Mouse (Mus musculus): Measurements from ENCODE around the gene Tlr6.

DNA sequence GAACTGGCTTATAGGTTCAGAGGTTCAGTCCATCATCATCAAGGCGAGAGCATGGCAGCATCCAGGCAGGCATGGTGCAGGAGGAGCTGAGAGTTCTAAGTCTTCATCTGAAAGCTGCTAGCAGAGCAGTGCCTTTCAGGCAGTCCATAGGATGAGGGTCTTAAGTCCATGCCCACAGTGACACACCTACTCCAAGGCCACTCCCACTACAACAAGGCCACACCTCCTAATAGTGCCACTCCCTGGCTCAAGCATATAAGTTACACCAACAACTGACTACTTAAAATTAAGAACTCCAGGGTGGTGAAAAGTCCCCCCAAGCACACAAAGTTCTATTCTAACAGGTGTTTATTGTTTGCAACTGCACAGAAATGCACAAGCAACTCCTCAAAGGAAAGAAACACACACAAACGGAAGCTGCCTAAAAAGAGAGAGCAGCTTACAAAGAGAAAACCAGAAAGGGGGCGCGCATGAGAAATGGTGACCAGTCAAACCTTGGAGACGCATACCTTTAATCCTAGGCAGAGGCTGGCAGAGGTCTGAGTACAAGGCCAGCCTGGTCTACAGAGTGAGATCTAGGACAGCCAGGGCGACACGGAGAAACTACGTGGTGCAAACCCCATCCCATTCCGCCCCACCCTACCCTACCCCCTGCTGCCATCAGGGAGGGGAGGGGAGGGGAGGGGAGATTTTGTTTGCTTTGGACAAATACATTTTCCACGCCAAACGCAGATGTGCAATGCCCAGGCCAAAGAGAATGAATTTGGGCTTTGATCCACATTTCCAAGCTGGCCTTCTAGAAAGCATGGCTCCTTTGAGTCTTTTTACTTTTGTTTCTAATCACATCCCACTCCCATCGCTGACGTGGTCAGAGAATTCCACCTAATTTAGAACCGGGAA is 9.3 kb upstream of the Tlr6 start:
- no peak for TF ChIP-seq CTCF (conservative IDR thresholded peaks at IDR 0.05; ENCODE audit: insufficient read depth, insufficient read length, low read depth, low read length)
- no peak for TF ChIP-seq POLR2A (IDR thresholded peaks at IDR 0.05; ENCODE audit: low read depth, low read length)

All from kidney, adult 2 months (tissue).